Mouse (Mus musculus) myocyte (in vitro differentiated cells): ENCODE data around the gene 4933430I17Rik.

Experiments used
- CEBPB ChIP-seq: IDR thresholded peaks from 2 replicates; pipeline ENCODE4 v1.6.1; 2011; ENCODE audit warnings: mild to moderate bottlenecking, moderate library complexity; ENCODE audit not compliant: poor library complexity, insufficient read depth, severe bottlenecking
- E2F4 ChIP-seq: IDR thresholded peaks from one replicate; pipeline ENCODE4 v1.6.1; 2011; ENCODE audit warnings: mild to moderate bottlenecking, control low read depth, moderate library complexity; ENCODE audit not compliant: insufficient read depth
- MAX ChIP-seq: IDR thresholded peaks from one replicate; pipeline ENCODE4 v1.6.1; 2011; ENCODE audit warnings: low read depth, mild to moderate bottlenecking, control low read depth
- MYOD1 ChIP-seq, 3 experiments: IDR thresholded peaks; one replicate each; pipeline ENCODE4 v1.6.1; 2011; ENCODE audit warnings: control low read depth in 2 of 3, low read depth in 2 of 3, mild to moderate bottlenecking in 2 of 3, moderate library complexity in 1 of 3; ENCODE audit not compliant: insufficient read length in 2 of 3, control insufficient read depth in 1 of 3
- MYOG ChIP-seq, 3 experiments: IDR thresholded peaks; one replicate each; pipeline ENCODE4 v1.6.1; 2011; ENCODE audit warnings: control low read depth in 2 of 3, low read depth in 2 of 3, mild to moderate bottlenecking in 2 of 3; ENCODE audit not compliant: insufficient read length in 2 of 3, control insufficient read depth in 1 of 3, insufficient read depth in 1 of 3
- POLR2A ChIP-seq: IDR thresholded peaks from one replicate; pipeline ENCODE4 v1.6.1; 2011; ENCODE audit warnings: low read depth, mild to moderate bottlenecking, control low read depth, moderate library complexity; ENCODE audit not compliant: insufficient read length
- POLR2AphosphoS2 ChIP-seq: IDR thresholded peaks from one replicate; pipeline ENCODE4 v1.6.1; 2011; ENCODE audit warnings: low read depth, control low read depth; ENCODE audit not compliant: insufficient read length
- REST ChIP-seq: IDR thresholded peaks from one replicate; pipeline ENCODE4 v1.6.1; 2011; ENCODE audit warnings: mild to moderate bottlenecking, control low read depth, moderate library complexity; ENCODE audit not compliant: insufficient read depth, insufficient read length
- SRF ChIP-seq: IDR thresholded peaks from one replicate; pipeline ENCODE4 v1.6.1; 2011; ENCODE audit warnings: low read depth; ENCODE audit not compliant: control insufficient read depth, insufficient read length
- TCF12 ChIP-seq: IDR thresholded peaks from one replicate; pipeline ENCODE4 v1.6.1; 2011; ENCODE audit warnings: mild to moderate bottlenecking, control low read depth; ENCODE audit not compliant: poor library complexity, insufficient read depth, severe bottlenecking
- TCF3 ChIP-seq: IDR thresholded peaks from one replicate; pipeline ENCODE4 v1.6.1; 2011; ENCODE audit warnings: low read depth, control low read depth; ENCODE audit not compliant: insufficient read length
- USF1 ChIP-seq: IDR thresholded peaks from one replicate; pipeline ENCODE4 v1.6.1; 2011; ENCODE audit warnings: low read depth, mild to moderate bottlenecking, control low read depth, moderate library complexity

GRCm38 (mm10) chr4:62533729-62534128 lies 8.6 kb downstream of the 4933430I17Rik start:
- TF ChIP-seq POLR2A, result no peak
- TF ChIP-seq MYOD1 (IDR thresholded peaks at IDR 0.05; ENCODE audit: control insufficient read depth in 1 of 3, insufficient read length in 2 of 3, low read depth in 2 of 3), result no peak
- TF ChIP-seq TCF3, result no peak
- no peak for TF ChIP-seq TCF12
- no peak for TF ChIP-seq USF1
- no peak for TF ChIP-seq MYOG (IDR thresholded peaks at IDR 0.05; ENCODE audit: control insufficient read depth in 1 of 3, insufficient read depth in 1 of 3, insufficient read length in 2 of 3, low read depth in 2 of 3)
- no peak for TF ChIP-seq MAX
- TF ChIP-seq CEBPB, result no peak
- TF ChIP-seq REST, result no peak
- no peak for TF ChIP-seq E2F4
- TF ChIP-seq SRF, result no peak
- no peak for TF ChIP-seq POLR2AphosphoS2
